Mouse (Mus musculus) CH12.LX (cell line): ENCODE results near the gene Gucy2d. TPM values are rescaled to one million over a fixed set of nuclear protein-coding genes. Genes with fewer than 3 reads are reported as not detected.

Experiments
- DNase-seq: peaks from one replicate; pipeline ENCODE4 v3.0.0-alpha.2; 2013; ENCODE audit errors: extremely low read depth
- H3K27ac ChIP-seq: 2 replicates; pipeline ENCODE4 v1.5.1; 2012; ENCODE audit warnings: low read depth, mild to moderate bottlenecking, control low read depth, moderate library complexity; ENCODE audit not compliant: insufficient read depth
- H3K27me3 ChIP-seq: replicated peaks from 2 replicates; pipeline ENCODE3; 2012; ENCODE audit warnings: inconsistent platforms
- H3K36me3 ChIP-seq, 2 experiments: replicated peaks in 1 of 2; 2 replicates each; pipeline versions ENCODE3 to v1.6.1; 2012; ENCODE audit warnings: inconsistent platforms in 1 of 2, low read length in 1 of 2, mild to moderate bottlenecking in 1 of 2, mixed read lengths in 1 of 2, moderate library complexity in 1 of 2; ENCODE audit not compliant: control insufficient read depth in 1 of 2, insufficient read depth in 1 of 2
- H3K4me1 ChIP-seq, 2 experiments: 2 replicates each; pipeline ENCODE4 v1.6.1; 2012; ENCODE audit warnings: inconsistent platforms in 1 of 2, moderate library complexity in 1 of 2; ENCODE audit not compliant: insufficient read depth in 2 of 2, control insufficient read depth in 1 of 2
- H3K4me2 ChIP-seq: 2 replicates; pipeline ENCODE4 v1.6.1; 2012; ENCODE audit warnings: low read depth, mild to moderate bottlenecking, control low read depth; ENCODE audit not compliant: poor library complexity, insufficient read depth, severe bottlenecking
- H3K4me3 ChIP-seq, 3 experiments: fragments of 150-350 bp in 1 of 3; sonication (generic) in 1 of 3; replicated peaks in 1 of 3; 2 replicates each; pipeline versions ENCODE3 to v1.5.1; 2011 to 2012; ENCODE audit warnings: low read depth in 2 of 3, low read length in 2 of 3, mild to moderate bottlenecking in 2 of 3, moderate library complexity in 2 of 3, control low read depth in 1 of 3, improper control_type of control experiment in 1 of 3, inconsistent platforms in 1 of 3, mixed read lengths in 1 of 3; ENCODE audit not compliant: poor library complexity in 1 of 3
- H3K79me2 ChIP-seq: replicated peaks from 2 replicates; pipeline ENCODE4 v1.6.1; 2012; ENCODE audit warnings: mild to moderate bottlenecking, moderate library complexity; ENCODE audit not compliant: control insufficient read depth, poor library complexity, insufficient read depth, severe bottlenecking; ENCODE audit errors: extremely low read depth
- H3K9ac ChIP-seq: 2 replicates; pipeline ENCODE4 v1.6.1; 2012; ENCODE audit warnings: low read depth, mild to moderate bottlenecking, control low read depth, moderate library complexity; ENCODE audit not compliant: insufficient read depth
- H3K9me3 ChIP-seq: replicated peaks from 2 replicates; pipeline ENCODE3; 2012; ENCODE audit warnings: low read length, inconsistent platforms, mixed read lengths
- BHLHE40 ChIP-seq: IDR thresholded peaks from 2 replicates; pipeline ENCODE4 v1.6.1; 2011; ENCODE audit warnings: mild to moderate bottlenecking, low read depth, low read length, improper control_type of control experiment
- CTCF ChIP-seq, 2 experiments: IDR thresholded peaks in 1 of 2; conservative IDR thresholded peaks in 1 of 2; 2 replicates each; pipeline ENCODE4 v1.5.1; 2011 to 2012; ENCODE audit warnings: low read depth in 2 of 2, low read length in 2 of 2, improper control_type of control experiment in 1 of 2, inconsistent platforms in 1 of 2, mild to moderate bottlenecking in 1 of 2, moderate library complexity in 1 of 2
- E2F4 ChIP-seq: IDR thresholded peaks from 2 replicates; pipeline ENCODE4 v1.6.1; 2011; ENCODE audit warnings: low read depth, low read length, improper control_type of control experiment; ENCODE audit not compliant: insufficient replicate concordance
- ELF1 ChIP-seq: IDR thresholded peaks from 2 replicates; pipeline ENCODE4 v1.6.1; 2014; ENCODE audit warnings: low read depth, mild to moderate bottlenecking, inconsistent platforms, low read length, improper control_type of control experiment
- ETS1 ChIP-seq: conservative IDR thresholded peaks from 2 replicates; pipeline ENCODE4 v1.6.1; 2012; ENCODE audit warnings: low read depth, mild to moderate bottlenecking, inconsistent platforms, low read length, improper control_type of control experiment, moderate library complexity
- GABPA ChIP-seq: IDR thresholded peaks from 2 replicates; pipeline ENCODE4 v1.6.1; 2012; ENCODE audit warnings: low read depth, low read length, improper control_type of control experiment, inconsistent platforms; ENCODE audit not compliant: insufficient replicate concordance
- HCFC1 ChIP-seq: IDR thresholded peaks from 2 replicates; pipeline ENCODE4 v1.6.1; 2012; ENCODE audit warnings: low read depth, mild to moderate bottlenecking, inconsistent platforms, low read length, improper control_type of control experiment
- IRF4 ChIP-seq: IDR thresholded peaks from 2 replicates; pipeline ENCODE4 v1.6.1; 2014; ENCODE audit warnings: low read depth, mild to moderate bottlenecking, inconsistent platforms, low read length, improper control_type of control experiment
- MAX ChIP-seq: IDR thresholded peaks from 2 replicates; pipeline ENCODE4 v1.6.1; 2011; ENCODE audit warnings: low read length, improper control_type of control experiment
- MEF2A ChIP-seq: IDR thresholded peaks from 2 replicates; pipeline ENCODE4 v1.6.1; 2014; ENCODE audit warnings: low read depth, mild to moderate bottlenecking, inconsistent platforms, low read length, improper control_type of control experiment, borderline replicate concordance
- MXI1 ChIP-seq: IDR thresholded peaks from 2 replicates; pipeline ENCODE4 v1.6.1; 2011; ENCODE audit warnings: mild to moderate bottlenecking, low read depth, low read length, improper control_type of control experiment
- MYC ChIP-seq: IDR thresholded peaks from 2 replicates; pipeline ENCODE4 v1.6.1; 2011; ENCODE audit warnings: low read depth, mild to moderate bottlenecking, improper control_type of control experiment, low read length
- NELFE ChIP-seq: IDR thresholded peaks from 2 replicates; pipeline ENCODE4 v1.6.1; 2011; ENCODE audit warnings: low read depth, low read length, improper control_type of control experiment
- NRF1 ChIP-seq: IDR thresholded peaks from 2 replicates; pipeline ENCODE4 v1.6.1; 2014; ENCODE audit warnings: low read depth, mild to moderate bottlenecking, inconsistent platforms, low read length, improper control_type of control experiment, moderate library complexity
- POLR2A ChIP-seq: IDR thresholded peaks from 2 replicates; pipeline ENCODE4 v1.6.1; 2011; ENCODE audit warnings: low read depth, mild to moderate bottlenecking, improper control_type of control experiment, low read length
- POLR2AphosphoS2 ChIP-seq: IDR thresholded peaks from 2 replicates; pipeline ENCODE4 v1.6.1; 2011; ENCODE audit warnings: low read depth, low read length, improper control_type of control experiment
- SIN3A ChIP-seq: IDR thresholded peaks from 2 replicates; pipeline ENCODE4 v1.6.1; 2012; ENCODE audit warnings: low read length, improper control_type of control experiment, inconsistent platforms
- SMC3 ChIP-seq: IDR thresholded peaks from 2 replicates; pipeline ENCODE4 v1.6.1; 2011; ENCODE audit warnings: low read depth, low read length, improper control_type of control experiment
- TBP ChIP-seq: conservative IDR thresholded peaks from 2 replicates; pipeline ENCODE4 v1.6.1; 2011; ENCODE audit warnings: low read depth, low read length, improper control_type of control experiment
- TCF12 ChIP-seq: IDR thresholded peaks from 2 replicates; pipeline ENCODE4 v1.6.1; 2014; ENCODE audit warnings: low read depth, mild to moderate bottlenecking, inconsistent platforms, low read length, improper control_type of control experiment
- UBTF ChIP-seq: IDR thresholded peaks from 2 replicates; pipeline ENCODE4 v1.6.1; 2012; ENCODE audit warnings: low read depth, mild to moderate bottlenecking, inconsistent platforms, low read length, improper control_type of control experiment, moderate library complexity
- USF2 ChIP-seq: conservative IDR thresholded peaks from 2 replicates; pipeline ENCODE4 v1.6.1; 2011; ENCODE audit warnings: low read depth, low read length, improper control_type of control experiment
- ZC3H11A ChIP-seq: IDR thresholded peaks from 2 replicates; pipeline ENCODE4 v1.6.1; 2012; ENCODE audit warnings: low read depth, mild to moderate bottlenecking, inconsistent platforms, low read length, improper control_type of control experiment
- ZMIZ1 ChIP-seq: IDR thresholded peaks from 2 replicates; pipeline ENCODE4 v1.6.1; 2012; ENCODE audit warnings: low read depth, mild to moderate bottlenecking, inconsistent platforms, low read length, improper control_type of control experiment
- ZNF384 ChIP-seq: IDR thresholded peaks from 2 replicates; pipeline ENCODE4 v1.6.1; 2012; ENCODE audit warnings: low read depth, low read length, improper control_type of control experiment, inconsistent platforms
- dilution Hi-C: fragments of 300-500 bp; cut with MboI; formaldehyde crosslinking; loops from 2 replicates; pipeline ENCODE4 v1.14.3; 2020; ENCODE audit warnings: low sequenced_read_pairs; ENCODE audit not compliant: extremely low pct_unique_long_range_greater_than_20kb, extremely low pct_ligation_motif_present
- in situ Hi-C: fragments of 300-500 bp; cut with MboI; formaldehyde crosslinking; loops from 3 replicates; pipeline ENCODE4 v1.14.3; 2019; ENCODE audit warnings: low sequenced_read_pairs, low pct_ligation_motif_present, low pct_unique_long_range_greater_than_20kb, mixed read lengths
- polyA plus RNA-seq: library from polyadenylated mRNA; unstranded; fragments of >175 nt; gene quantifications from 2 replicates; pipeline ENCODE4 v1.2.1, GENCODE M21; 2012; ENCODE audit warnings: low read depth; ENCODE audit not compliant: insufficient read length
- total RNA-seq, 2 experiments: library from RNA; depleted of rRNA; stranded (reverse); fragments of 300-350 nt in 1 of 2; fragments of >200 nt in 1 of 2; gene quantifications; 2 replicates each; pipeline ENCODE4 v1.2.3; 2012 to 2014

Gene Gucy2d
- total and polyA plus RNA-seq, 3 experiments, result not detected

- no peak for DNase-seq
- TF ChIP-seq HCFC1, result no peak
- no peak for TF ChIP-seq USF2
- TF ChIP-seq UBTF, result no peak
- TF ChIP-seq ETS1, result no peak
- no peak for TF ChIP-seq ZNF384
- no peak for TF ChIP-seq GABPA
- TF ChIP-seq MAX, result no peak
- no peak for TF ChIP-seq SMC3
- TF ChIP-seq POLR2A, result no peak
- no peak for TF ChIP-seq IRF4
- TF ChIP-seq POLR2AphosphoS2, result no peak
- no peak for TF ChIP-seq ELF1
- TF ChIP-seq ZC3H11A, result no peak
- no peak for TF ChIP-seq CTCF (conservative IDR thresholded peaks at IDR 0.05 in 1 of 2, IDR thresholded peaks at IDR 0.05 in 1 of 2; ENCODE audit: low read depth in 2 of 2, low read length in 2 of 2)
- no peak for TF ChIP-seq MXI1
- TF ChIP-seq BHLHE40, result no peak
- no peak for TF ChIP-seq TCF12
- no peak for TF ChIP-seq SIN3A
- no peak for TF ChIP-seq NELFE
- no peak for TF ChIP-seq E2F4
- H3K36me3 ChIP-seq, result peaks cover 56 to 83% of the 10 kb centered on the region in 2 experiments
- dilution Hi-C loops, result no loop called here
- in situ Hi-C loops, result no loop called here
- H3K9me3 ChIP-seq, result no peaks in the 10 kb centered on the region
- no peaks in the 10 kb centered on the region for H3K79me2 ChIP-seq
- no peak overlapping the region for H3K9ac ChIP-seq
- no peaks in the 10 kb centered on the region for H3K27me3 ChIP-seq
- no peak overlapping the region for H3K4me3 ChIP-seq
- H3K4me2 ChIP-seq, result no peak overlapping the region
- H3K4me1 ChIP-seq, result peaks cover 12 to 27% of the 10 kb centered on the region in 2 experiments
- no peak overlapping the region for H3K27ac ChIP-seq
Observed at GRCm38 (mm10) chr7:98498101-98498500, 57.9 kb downstream of the Gucy2d start.

GRCm38 (mm10) chr7:98498656-98499560 is 58.7 kb downstream of the Gucy2d start:
- TF ChIP-seq MYC (no peak), ZMIZ1 (no peak), NRF1 (no peak), TBP (no peak), MEF2A (no peak), IRF4 (no peak)
- Histone ChIP-seq H3K79me2 (no peaks in the 10 kb centered on the region), H3K4me3 (no peak overlapping the region), H3K27me3 (no peaks in the 10 kb centered on the region), H3K27ac (no peak overlapping the region), H3K4me1 (peaks cover 6 to 23% of the 10 kb centered on the region in 2 experiments), H3K4me2 (no peak overlapping the region), H3K36me3 (peaks cover 56 to 83% of the 10 kb centered on the region in 2 experiments), H3K9me3 (no peaks in the 10 kb centered on the region), H3K9ac (no peak overlapping the region)
- no peak for DNase-seq
- in situ Hi-C loops (no loop called here), dilution Hi-C loops (no loop called here)
